Mouse (Mus musculus) ES-Bruce4 (cell line): ENCODE results near the gene Cenpc1. TPM values are rescaled to one million over a fixed set of nuclear protein-coding genes. Genes with fewer than 3 reads are reported as not detected.

ENCODE experiments used
- H3K27ac ChIP-seq: 2 replicates; pipeline ENCODE4 v1.5.1; 2012; ENCODE audit warnings: low read length, inconsistent platforms; ENCODE audit not compliant: insufficient read depth
- H3K27me3 ChIP-seq: 2 replicates; pipeline ENCODE4 v1.6.1; 2012; ENCODE audit warnings: mild to moderate bottlenecking, low read length, inconsistent platforms; ENCODE audit not compliant: control insufficient read depth, poor library complexity, insufficient read depth, severe bottlenecking
- H3K36me3 ChIP-seq: 2 replicates; pipeline ENCODE4 v1.6.1; 2012; ENCODE audit warnings: inconsistent platforms, mild to moderate bottlenecking, low read length, moderate library complexity; ENCODE audit not compliant: control insufficient read depth, poor library complexity, insufficient read depth, severe bottlenecking
- H3K4me1 ChIP-seq: one replicate; pipeline ENCODE4 v1.8.1; 2011; ENCODE audit warnings: low read length; ENCODE audit not compliant: control insufficient read depth, insufficient read depth
- H3K4me3 ChIP-seq: 2 replicates; pipeline ENCODE4 v1.5.1; 2011; ENCODE audit warnings: low read depth, mild to moderate bottlenecking, low read length
- H3K9ac ChIP-seq: 2 replicates; pipeline ENCODE4 v1.6.1; 2012; ENCODE audit warnings: low read depth, mild to moderate bottlenecking, inconsistent platforms; ENCODE audit not compliant: poor library complexity, severe bottlenecking
- H3K9me3 ChIP-seq: replicated peaks from 2 replicates; pipeline ENCODE4 v1.6.1; 2012; ENCODE audit warnings: mild to moderate bottlenecking, low read length, inconsistent platforms; ENCODE audit not compliant: control insufficient read depth, poor library complexity, insufficient read depth, severe bottlenecking
- CTCF ChIP-seq: IDR thresholded peaks from one replicate; pipeline ENCODE4 v1.8.1; 2011; ENCODE audit warnings: low read depth, low read length
- EP300 ChIP-seq: IDR thresholded peaks from 2 replicates; pipeline ENCODE4 v1.6.1; 2011; ENCODE audit warnings: low read depth, low read length; ENCODE audit not compliant: insufficient read depth
- POLR2A ChIP-seq: IDR thresholded peaks from one replicate; pipeline ENCODE4 v1.8.1; 2011; ENCODE audit warnings: low read length; ENCODE audit not compliant: insufficient read depth
- polyA plus RNA-seq: library from polyadenylated mRNA; stranded (reverse); fragments of >200 nt; gene quantifications from 2 replicates; pipeline ENCODE4 v1.2.4, GENCODE M21; 2011; ENCODE audit warnings: low read depth; ENCODE audit not compliant: missing spikeins, insufficient read depth, insufficient read length

The Cenpc1 gene
- polyA plus RNA-seq, 1 experiment, result 57.4 TPM

DNA sequence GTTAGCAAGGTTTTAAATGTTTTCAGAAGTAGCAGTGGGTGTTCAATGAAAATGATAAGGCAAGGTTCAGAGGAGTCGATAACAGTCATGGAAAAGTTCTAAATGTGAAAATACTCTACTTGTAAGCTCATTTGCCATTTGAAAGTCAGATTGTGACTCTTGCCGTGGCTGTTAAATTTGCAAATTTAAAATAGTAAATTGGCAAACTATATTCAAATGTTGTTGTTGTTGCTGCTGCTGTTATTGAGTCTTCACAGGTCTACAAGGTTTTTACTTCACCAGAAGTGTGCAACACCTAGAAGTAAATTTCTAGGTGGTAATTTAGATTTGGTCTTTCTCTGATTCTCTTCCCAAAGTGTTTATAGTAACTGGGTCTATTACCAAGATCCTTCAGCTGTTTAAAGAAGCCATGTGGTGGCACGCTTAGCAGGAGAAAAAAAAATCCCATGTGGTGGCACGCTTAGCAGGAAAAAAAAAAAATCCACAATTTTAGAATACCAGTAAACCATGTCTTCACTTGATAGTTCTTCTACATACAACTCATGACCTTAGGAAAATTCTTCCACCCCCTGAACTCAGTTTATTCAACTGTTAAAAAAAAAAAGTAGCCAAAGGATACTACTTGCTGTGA is 7.5 kb upstream of the Cenpc1 start:
- no peak overlapping the region for H3K9ac ChIP-seq
- no peaks in the 10 kb centered on the region for H3K27me3 ChIP-seq
- no peak overlapping the region for H3K4me3 ChIP-seq
- TF ChIP-seq CTCF (no peak), EP300 (no peak), POLR2A (no peak)
- no peaks in the 10 kb centered on the region for H3K4me1 ChIP-seq
- no peak overlapping the region for H3K27ac ChIP-seq
- no peaks in the 10 kb centered on the region for H3K9me3 ChIP-seq
- no peaks in the 10 kb centered on the region for H3K36me3 ChIP-seq

DNA sequence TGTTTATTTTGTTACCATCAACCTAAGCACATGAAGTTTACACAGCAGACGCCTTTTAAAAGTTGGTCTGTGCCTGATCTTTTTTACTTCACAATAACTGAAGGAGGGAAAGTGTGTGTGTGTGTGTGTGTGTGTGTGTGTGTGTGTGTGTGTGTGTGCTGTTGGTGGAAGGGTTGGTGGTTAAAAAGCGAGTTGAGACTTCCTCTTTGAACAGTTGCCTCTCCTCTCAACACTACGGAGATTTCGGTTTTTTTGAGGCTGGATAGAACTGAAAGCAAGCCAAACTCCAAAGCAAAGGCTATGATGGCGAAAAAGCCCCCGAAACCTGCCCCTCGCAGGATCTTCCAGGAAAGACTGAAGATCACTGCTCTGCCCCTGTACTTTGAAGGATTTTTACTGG is 6.2 kb upstream of the Cenpc1 start, which contains the start of gene Stap1:
Gene Stap1 (plus strand): TSS at position 209 of the 400 bp plus-strand sequence.
- Histone ChIP-seq H3K27ac (no peak within 1 kb of the TSS), H3K27me3 (no peaks in the 10 kb centered on the region), H3K4me1 (no peaks in the 10 kb centered on the region), H3K9ac (no peak within 1 kb of the TSS), H3K9me3 (no peaks in the 10 kb centered on the region), H3K4me3 (no peak within 1 kb of the TSS), H3K36me3 (no peaks in the 10 kb centered on the region)
- TF ChIP-seq POLR2A (no peak), CTCF (no peak), EP300 (no peak)

DNA sequence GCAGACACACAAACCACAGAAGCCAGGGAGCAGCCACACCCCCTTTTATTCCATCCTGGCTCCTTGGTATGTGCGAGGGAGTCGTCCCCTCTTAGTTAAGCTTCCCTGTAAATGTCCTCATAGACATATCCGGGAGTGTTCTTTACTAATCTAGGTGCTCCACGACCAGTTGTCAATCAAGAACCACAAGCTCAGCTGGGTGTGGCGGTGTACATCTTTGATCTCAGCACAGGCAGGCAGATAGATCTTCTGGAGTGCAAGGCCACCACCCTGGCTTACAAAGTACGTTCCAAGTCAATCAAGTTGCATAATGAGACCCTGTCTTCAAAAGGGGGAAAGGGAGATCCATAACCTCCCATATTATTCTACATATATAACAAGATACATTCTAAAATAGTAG is 3.7 kb upstream of the Cenpc1 start:
- no peak overlapping the region for H3K27ac ChIP-seq
- TF ChIP-seq POLR2A (no peak), CTCF (no peak), EP300 (no peak)
- H3K36me3 ChIP-seq, result no peaks in the 10 kb centered on the region
- no peak overlapping the region for H3K4me3 ChIP-seq
- H3K9me3 ChIP-seq, result no peaks in the 10 kb centered on the region
- H3K9ac ChIP-seq, result no peak overlapping the region
- H3K4me1 ChIP-seq, result no peaks in the 10 kb centered on the region
- H3K27me3 ChIP-seq, result no peaks in the 10 kb centered on the region

DNA sequence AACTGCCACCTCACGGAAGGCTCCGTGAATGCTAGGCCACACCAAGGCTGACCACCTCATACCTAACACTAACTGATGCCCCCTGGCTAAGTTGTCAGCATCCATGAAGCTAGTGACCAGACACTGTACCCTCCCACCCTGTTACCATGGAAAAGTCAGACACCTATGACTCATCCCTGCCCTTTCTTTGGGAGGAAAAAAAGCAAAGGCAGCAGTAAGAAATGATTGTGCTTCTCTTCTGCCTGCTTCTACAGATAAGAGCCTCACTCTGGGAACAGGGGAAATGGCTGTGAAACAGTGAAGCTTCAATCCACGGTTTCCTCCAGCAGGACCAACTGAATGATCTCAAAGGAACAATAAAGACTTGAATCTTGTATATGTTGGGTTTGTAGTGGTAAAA is 3.1 kb upstream of the Cenpc1 start:
- H3K4me3 ChIP-seq, result no peak overlapping the region
- H3K27ac ChIP-seq, result no peak overlapping the region
- H3K27me3 ChIP-seq, result no peaks in the 10 kb centered on the region
- H3K9me3 ChIP-seq, result no peaks in the 10 kb centered on the region
- no peaks in the 10 kb centered on the region for H3K4me1 ChIP-seq
- no peaks in the 10 kb centered on the region for H3K36me3 ChIP-seq
- H3K9ac ChIP-seq, result no peak overlapping the region
- TF ChIP-seq EP300 (no peak), POLR2A (no peak), CTCF (no peak)

GRCm38 (mm10) chr5:86066551-86066929 is 1.2 kb upstream of the Cenpc1 start:
- Histone ChIP-seq H3K4me1 (no peaks in the 10 kb centered on the region), H3K9me3 (no peaks in the 10 kb centered on the region), H3K36me3 (no peaks in the 10 kb centered on the region), H3K27ac (peak overlapping the region; percentile 39; the same call in 1 of the 2 replicates), H3K27me3 (no peaks in the 10 kb centered on the region), H3K9ac (peak overlapping the region; percentile 68), H3K4me3 (peak overlapping the region; percentile 64)
- TF ChIP-seq CTCF (peak; percentile 83), EP300 (no peak)

GRCm38 (mm10) chr5:86065876-86066550 is 630 bp upstream of the Cenpc1 start:
- H3K27ac ChIP-seq, result peak overlapping the region; percentile 39; the same call in 1 of the 2 replicates
- no peaks in the 10 kb centered on the region for H3K4me1 ChIP-seq
- H3K36me3 ChIP-seq, result no peaks in the 10 kb centered on the region
- H3K4me3 ChIP-seq, result peak overlapping the region; percentile 64
- no peaks in the 10 kb centered on the region for H3K27me3 ChIP-seq
- peak overlapping the region; percentile 68 for H3K9ac ChIP-seq
- no peak for TF ChIP-seq CTCF
- no peaks in the 10 kb centered on the region for H3K9me3 ChIP-seq
